Mouse (Mus musculus): ENCODE data around the gene Aff1. TPM values are rescaled to one million over a fixed set of nuclear protein-coding genes. Genes with fewer than 3 reads are reported as not detected.
A peak's percentile ranks its signal among the peaks of the same experiment; 100 is the strongest.

Aff1 gene
- polyA plus RNA-seq, 1 experiment from 2014 or later, result 1.9 TPM

GRCm38 (mm10) chr5:103759489-103760424, 67.6 kb downstream of the Aff1 start:
- H3K27me3 ChIP-seq (replicated peaks; ENCODE audit: control insufficient read depth, insufficient read depth, low read length), result 0 out of 2 replicates have a peak, but pooled peaks cover 4% of the 10 kb centered on the region
- H3K4me3 ChIP-seq (ENCODE audit: low read length), result peak overlapping the region; percentile 32; the same call in 1 of the 2 replicates
- H3K4me1 ChIP-seq (ENCODE audit: control insufficient read depth, insufficient read depth, low read depth, low read length), result peaks cover 9% of the 10 kb centered on the region
- no peak; the same call in 1 of the 2 replicates for ATAC-seq
- H3K27ac ChIP-seq (ENCODE audit: low read depth, low read length), result no peak overlapping the region; the same call in 1 of the 2 replicates
- no peaks in the 10 kb centered on the region for H3K9me3 ChIP-seq (ENCODE audit: control insufficient read depth, low read length)
- WGBS, result 51% methylated on average over 14 of the region's 14 CpGs
- H3K36me3 ChIP-seq (ENCODE audit: control insufficient read depth, insufficient read depth, low read length), result no peaks in the 10 kb centered on the region
- peak overlapping the region; percentile 67 for H3K4me2 ChIP-seq (ENCODE audit: low read length)
- no peak overlapping the region for H3K9ac ChIP-seq (ENCODE audit: low read depth, low read length)

GRCm38 (mm10) chr5:103760425-103761131, 68.4 kb downstream of the Aff1 start:
- WGBS, result 3% methylated on average over 20 of the region's 20 CpGs
- peak; percentile 61 for ATAC-seq
- peak overlapping the region; percentile 67 for H3K4me2 ChIP-seq (ENCODE audit: low read length)
- H3K9ac ChIP-seq (ENCODE audit: low read depth, low read length), result peak overlapping the region; percentile 36
- peaks cover 9% of the 10 kb centered on the region for H3K4me1 ChIP-seq (ENCODE audit: control insufficient read depth, insufficient read depth, low read depth, low read length)
- H3K9me3 ChIP-seq (ENCODE audit: control insufficient read depth, low read length), result no peaks in the 10 kb centered on the region
- H3K27ac ChIP-seq (ENCODE audit: low read depth, low read length), result peak overlapping the region; percentile 9; the same call in 1 of the 2 replicates
- H3K4me3 ChIP-seq (ENCODE audit: low read length), result peak overlapping the region; percentile 32
- no peaks in the 10 kb centered on the region for H3K36me3 ChIP-seq (ENCODE audit: control insufficient read depth, insufficient read depth, low read length)
- H3K27me3 ChIP-seq (replicated peaks; ENCODE audit: control insufficient read depth, insufficient read depth, low read length), result 0 out of 2 replicates have a peak, but pooled peaks cover under 1% of the 10 kb centered on the region

GRCm38 (mm10) chr5:103761754-103762153, 69.6 kb downstream of the Aff1 start:
- WGBS, result 78% methylated on average over 7 of the region's 7 CpGs
- Histone ChIP-seq H3K4me3 (ENCODE audit: low read length) (no peak overlapping the region), H3K27ac (ENCODE audit: low read depth, low read length) (no peak overlapping the region), H3K27me3 (replicated peaks; ENCODE audit: control insufficient read depth, insufficient read depth, low read length) (no peaks in the 10 kb centered on the region), H3K9me3 (ENCODE audit: control insufficient read depth, low read length) (peaks cover 4% of the 10 kb centered on the region), H3K4me1 (ENCODE audit: control insufficient read depth, insufficient read depth, low read depth, low read length) (peaks cover 9% of the 10 kb centered on the region), H3K9ac (ENCODE audit: low read depth, low read length) (no peak overlapping the region), H3K4me2 (ENCODE audit: low read length) (no peak overlapping the region), H3K36me3 (ENCODE audit: control insufficient read depth, insufficient read depth, low read length) (0 out of 2 replicates have a peak, but pooled peaks cover 3% of the 10 kb centered on the region)
- no peak for ATAC-seq

GRCm38 (mm10) chr5:103762850-103763254, 70.7 kb downstream of the Aff1 start:
- no peak overlapping the region for H3K4me2 ChIP-seq (ENCODE audit: low read length)

GRCm38 (mm10) chr5:103765356-103765755, 73.2 kb downstream of the Aff1 start:
- Histone ChIP-seq H3K27ac (ENCODE audit: low read depth, low read length) (no peak overlapping the region), H3K4me1 (ENCODE audit: control insufficient read depth, insufficient read depth, low read depth, low read length) (peaks cover 5% of the 10 kb centered on the region), H3K36me3 (ENCODE audit: control insufficient read depth, insufficient read depth, low read length) (0 out of 2 replicates have a peak, but pooled peaks cover 3% of the 10 kb centered on the region), H3K4me3 (ENCODE audit: low read length) (no peak overlapping the region), H3K9ac (ENCODE audit: low read depth, low read length) (no peak overlapping the region), H3K27me3 (replicated peaks; ENCODE audit: control insufficient read depth, insufficient read depth, low read length) (no peaks in the 10 kb centered on the region), H3K9me3 (ENCODE audit: control insufficient read depth, low read length) (peaks cover 4% of the 10 kb centered on the region), H3K4me2 (ENCODE audit: low read length) (no peak overlapping the region)
- ATAC-seq, result no peak
- WGBS, result 95% methylated on average over 4 of the region's 4 CpGs

More at GRCm38 (mm10) chr5:103762850-103763254, 70.7 kb downstream of the Aff1 start:
- Histone ChIP-seq H3K4me3 (ENCODE audit: low read length) (no peak overlapping the region), H3K4me1 (ENCODE audit: control insufficient read depth, insufficient read depth, low read depth, low read length) (peaks cover 9% of the 10 kb centered on the region), H3K27ac (ENCODE audit: low read depth, low read length) (no peak overlapping the region), H3K36me3 (ENCODE audit: control insufficient read depth, insufficient read depth, low read length) (0 out of 2 replicates have a peak, but pooled peaks cover 3% of the 10 kb centered on the region), H3K9me3 (ENCODE audit: control insufficient read depth, low read length) (peaks cover 4% of the 10 kb centered on the region), H3K27me3 (replicated peaks; ENCODE audit: control insufficient read depth, insufficient read depth, low read length) (no peaks in the 10 kb centered on the region), H3K9ac (ENCODE audit: low read depth, low read length) (no peak overlapping the region)
- no peak for ATAC-seq
- 99% methylated on average over 4 of the region's 4 CpGs for WGBS

- H3K9me3 ChIP-seq (ENCODE audit: control insufficient read depth, low read length), result peaks cover 4% of the 10 kb centered on the region
- no peak overlapping the region for H3K9ac ChIP-seq (ENCODE audit: low read depth, low read length)
- ATAC-seq, result no peak
- H3K27me3 ChIP-seq (replicated peaks; ENCODE audit: control insufficient read depth, insufficient read depth, low read length), result no peaks in the 10 kb centered on the region
- H3K4me3 ChIP-seq (ENCODE audit: low read length), result no peak overlapping the region
- no peaks in the 10 kb centered on the region for H3K4me1 ChIP-seq (ENCODE audit: control insufficient read depth, insufficient read depth, low read depth, low read length)
- H3K4me2 ChIP-seq (ENCODE audit: low read length), result no peak overlapping the region
- no peak overlapping the region for H3K27ac ChIP-seq (ENCODE audit: low read depth, low read length)
- 97% methylated on average over 2 of the region's 2 CpGs for WGBS
- 0 out of 2 replicates have a peak, but pooled peaks cover 3% of the 10 kb centered on the region for H3K36me3 ChIP-seq (ENCODE audit: control insufficient read depth, insufficient read depth, low read length)
Measured at GRCm38 (mm10) chr5:103765758-103766431, 73.7 kb downstream of the Aff1 start.

- 0 out of 2 replicates have a peak, but pooled peaks cover 3% of the 10 kb centered on the region for H3K36me3 ChIP-seq (ENCODE audit: control insufficient read depth, insufficient read depth, low read length)
- H3K4me2 ChIP-seq (ENCODE audit: low read length), result no peak overlapping the region
- peaks cover 4% of the 10 kb centered on the region for H3K9me3 ChIP-seq (ENCODE audit: control insufficient read depth, low read length)
- no peak overlapping the region for H3K27ac ChIP-seq (ENCODE audit: low read depth, low read length)
- H3K4me1 ChIP-seq (ENCODE audit: control insufficient read depth, insufficient read depth, low read depth, low read length), result no peaks in the 10 kb centered on the region
- H3K9ac ChIP-seq (ENCODE audit: low read depth, low read length), result no peak overlapping the region
- H3K4me3 ChIP-seq (ENCODE audit: low read length), result no peak overlapping the region
- no peak for ATAC-seq
- WGBS, result 97% methylated on average over 4 of the region's 4 CpGs
- H3K27me3 ChIP-seq (replicated peaks; ENCODE audit: control insufficient read depth, insufficient read depth, low read length), result no peaks in the 10 kb centered on the region
Measured at GRCm38 (mm10) chr5:103766432-103766815, 74.2 kb downstream of the Aff1 start.

- Histone ChIP-seq H3K9ac (ENCODE audit: low read depth, low read length) (no peak overlapping the region), H3K36me3 (ENCODE audit: control insufficient read depth, insufficient read depth, low read length) (0 out of 2 replicates have a peak, but pooled peaks cover 3% of the 10 kb centered on the region), H3K4me1 (ENCODE audit: control insufficient read depth, insufficient read depth, low read depth, low read length) (peaks cover 17% of the 10 kb centered on the region), H3K27ac (ENCODE audit: low read depth, low read length) (no peak overlapping the region), H3K4me2 (ENCODE audit: low read length) (no peak overlapping the region), H3K4me3 (ENCODE audit: low read length) (no peak overlapping the region), H3K9me3 (ENCODE audit: control insufficient read depth, low read length) (peaks cover 4% of the 10 kb centered on the region), H3K27me3 (replicated peaks; ENCODE audit: control insufficient read depth, insufficient read depth, low read length) (no peaks in the 10 kb centered on the region)
- 94% methylated on average over 3 of the region's 3 CpGs for WGBS
- no peak for ATAC-seq
Measured at GRCm38 (mm10) chr5:103768961-103769360, 76.8 kb downstream of the Aff1 start.
